Mouse (Mus musculus): Measurements from ENCODE around the gene Os9. TPM values are rescaled to one million over a fixed set of nuclear protein-coding genes. Genes with fewer than 3 reads are reported as not detected.

Os9 gene
- total and polyA plus RNA-seq, 2 experiments from 2014 or later, result 119 to 122 TPM

DNA sequence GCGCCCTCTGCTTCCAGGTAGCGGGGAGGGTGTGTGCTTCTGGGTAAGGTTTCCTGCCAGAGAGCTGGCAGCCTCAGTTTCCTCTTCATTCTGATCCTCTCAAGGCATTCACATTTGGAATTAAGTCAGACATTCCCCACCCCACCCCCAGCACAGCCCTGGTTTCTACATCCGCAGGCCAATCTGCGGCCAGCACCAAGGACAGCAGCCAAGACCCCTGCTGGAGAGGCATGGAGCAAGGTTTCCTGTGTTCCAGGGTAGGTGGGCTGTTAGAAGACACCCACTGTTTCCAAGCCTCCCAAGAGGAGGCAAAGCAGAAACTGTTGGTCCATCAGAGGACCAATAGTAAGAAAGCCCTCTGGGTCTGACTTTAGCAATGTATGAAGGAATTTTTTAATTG is 66.3 kb downstream of the Os9 start:
- DNase-seq, result no peak
- 0 out of 2 replicates have a peak, but pooled peaks cover 7% of the 10 kb centered on the region for H3K4me1 ChIP-seq (ENCODE audit: insufficient read depth)
- WGBS, result 75% methylated on average over 4 of the region's 4 CpGs
- peaks cover 13% of the 10 kb centered on the region for H3K27me3 ChIP-seq (ENCODE audit: insufficient read depth, low read length)
- H3K9me3 ChIP-seq (ENCODE audit: low read length), result no peaks in the 10 kb centered on the region
- ATAC-seq, result no peak
- no peak overlapping the region for H3K4me3 ChIP-seq (ENCODE audit: low read depth, low read length)
- H3K27ac ChIP-seq (ENCODE audit: low read depth, low read length), result no peak overlapping the region
- peaks cover 46% of the 10 kb centered on the region for H3K36me3 ChIP-seq (ENCODE audit: insufficient read depth)
- TF ChIP-seq CTCF (IDR thresholded peaks at IDR 0.05; ENCODE audit: low read depth), result no peak
- no peak overlapping the region for H3K9ac ChIP-seq
- no peak overlapping the region for H3K4me2 ChIP-seq (ENCODE audit: low read depth)

DNA sequence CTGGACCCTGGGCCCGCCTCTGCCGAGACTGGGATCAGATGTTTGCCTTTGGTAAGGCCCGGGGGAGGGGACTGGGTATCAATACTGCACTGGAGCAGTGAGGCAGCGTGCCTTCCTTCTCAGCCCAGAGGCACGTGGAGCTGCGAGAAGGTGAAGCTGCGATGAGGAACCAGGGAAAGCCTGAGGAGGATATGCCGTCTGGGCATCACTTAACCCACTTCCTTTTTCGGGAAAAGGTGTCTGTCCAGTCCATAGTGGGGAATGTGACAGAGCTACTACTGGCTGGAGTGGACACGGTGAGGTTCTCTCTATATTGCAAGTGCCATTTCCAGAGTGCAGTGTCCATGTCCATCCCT is 70.8 kb downstream of the Os9 start:
- H3K4me1 ChIP-seq (ENCODE audit: insufficient read depth), result no peaks in the 10 kb centered on the region
- peaks cover 32% of the 10 kb centered on the region for H3K27me3 ChIP-seq (ENCODE audit: insufficient read depth, low read length)
- H3K9ac ChIP-seq, result no peak overlapping the region
- WGBS, result 17% methylated on average over 10 of the region's 10 CpGs
- TF ChIP-seq CTCF (IDR thresholded peaks at IDR 0.05; ENCODE audit: low read depth), result no peak
- no peak overlapping the region for H3K4me2 ChIP-seq (ENCODE audit: low read depth)
- no peak overlapping the region for H3K4me3 ChIP-seq (ENCODE audit: low read depth, low read length)
- H3K9me3 ChIP-seq (ENCODE audit: low read length), result no peaks in the 10 kb centered on the region
- DNase-seq (no peak), ATAC-seq (no peak)
- H3K36me3 ChIP-seq (ENCODE audit: insufficient read depth), result peaks cover 18% of the 10 kb centered on the region
- no peak overlapping the region for H3K27ac ChIP-seq (ENCODE audit: low read depth, low read length)

DNA sequence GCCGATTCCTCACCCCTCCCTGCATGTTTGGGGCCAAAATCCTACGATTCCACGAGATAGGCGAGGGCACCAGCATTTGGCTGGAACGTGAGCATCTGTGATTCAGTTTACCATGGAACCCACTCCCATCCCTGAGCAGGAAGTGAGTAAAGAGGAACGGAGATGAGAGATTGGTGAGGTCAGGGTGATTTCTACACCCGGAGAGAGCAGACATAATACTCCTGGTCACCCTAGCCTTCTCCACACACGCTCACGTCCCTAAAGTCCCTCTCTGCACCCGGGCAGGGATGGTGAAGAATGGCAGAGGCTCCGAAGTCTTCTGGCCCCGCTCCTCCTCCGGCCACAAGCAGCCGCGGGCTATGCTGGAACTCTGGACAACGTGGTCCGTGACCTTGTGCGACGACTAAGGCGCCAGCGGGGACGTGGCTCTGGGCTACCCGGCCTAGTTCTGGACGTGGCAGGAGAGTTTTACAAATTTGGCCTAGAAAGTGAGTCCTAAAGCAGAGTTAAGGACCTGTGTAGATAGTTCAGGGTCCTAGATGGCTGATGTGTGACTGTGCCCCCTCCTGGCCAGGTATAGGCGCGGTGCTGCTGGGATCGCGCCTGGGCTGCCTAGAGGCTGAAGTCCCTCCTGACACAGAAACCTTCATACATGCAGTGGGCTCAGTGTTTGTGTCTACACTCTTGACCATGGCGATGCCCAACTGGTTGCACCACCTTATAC is 71.4 kb downstream of the Os9 start:
- Histone ChIP-seq H3K36me3 (ENCODE audit: insufficient read depth) (peaks cover 15% of the 10 kb centered on the region; the same call in 1 of the 2 replicates), H3K27ac (ENCODE audit: low read depth, low read length) (no peak overlapping the region), H3K4me2 (ENCODE audit: low read depth) (no peak overlapping the region), H3K9me3 (ENCODE audit: low read length) (no peaks in the 10 kb centered on the region), H3K27me3 (ENCODE audit: insufficient read depth, low read length) (peaks cover 32% of the 10 kb centered on the region), H3K4me3 (ENCODE audit: low read depth, low read length) (no peak overlapping the region), H3K4me1 (ENCODE audit: insufficient read depth) (no peaks in the 10 kb centered on the region), H3K9ac (no peak overlapping the region)
- peak; percentile 12; the same call in 1 of the 2 replicates for TF ChIP-seq CTCF (IDR thresholded peaks at IDR 0.05; ENCODE audit: low read depth)
- no peak for ATAC-seq
- no peak for DNase-seq
- 3% methylated on average over 29 of the region's 29 CpGs for WGBS

DNA sequence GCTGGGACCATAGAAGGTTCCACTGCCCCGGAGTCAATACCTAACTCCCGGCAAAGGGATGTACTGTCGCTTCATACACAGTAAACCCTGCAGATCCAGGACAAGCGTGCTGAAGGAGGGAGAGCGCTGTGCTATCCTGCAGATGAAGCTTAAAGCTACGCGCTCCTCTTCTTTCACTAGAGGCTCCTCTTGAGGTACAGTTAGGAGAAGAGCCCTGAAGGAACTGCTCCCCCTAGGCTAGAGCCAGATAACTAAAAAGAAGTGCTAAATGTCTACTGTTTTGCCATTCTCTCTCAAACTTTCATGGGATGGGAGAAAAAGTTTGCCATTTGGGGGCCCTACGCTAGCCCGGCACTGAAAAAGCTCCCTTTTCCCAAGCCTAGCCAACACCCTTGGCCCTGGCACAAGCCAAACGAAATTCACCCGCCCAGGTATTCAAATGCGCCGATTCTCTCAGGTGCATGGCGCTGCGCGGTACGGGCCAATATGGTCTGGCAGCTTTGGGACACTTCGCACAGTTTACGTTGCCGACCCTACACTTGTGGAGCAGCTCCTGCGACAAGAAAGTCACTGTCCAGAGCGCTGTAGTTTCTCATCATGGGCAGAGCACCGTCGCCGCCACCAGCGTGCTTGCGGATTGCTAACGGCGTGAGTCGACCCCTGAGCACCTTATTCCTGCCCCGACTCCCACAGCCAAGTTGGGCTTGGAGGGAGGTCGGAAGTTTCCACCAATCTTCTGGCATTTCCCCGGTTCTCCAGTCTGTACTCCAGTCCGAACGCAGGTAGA is 72.1 kb downstream of the Os9 start:
- WGBS, result 5% methylated on average over 35 of the region's 35 CpGs
- H3K4me1 ChIP-seq (ENCODE audit: insufficient read depth), result no peaks in the 10 kb centered on the region
- H3K27me3 ChIP-seq (ENCODE audit: insufficient read depth, low read length), result peaks cover 32% of the 10 kb centered on the region
- no peak overlapping the region for H3K4me3 ChIP-seq (ENCODE audit: low read depth, low read length)
- H3K4me2 ChIP-seq (ENCODE audit: low read depth), result no peak overlapping the region
- DNase-seq (no peak), ATAC-seq (peak; percentile 34; the same call in 1 of the 2 replicates)
- H3K27ac ChIP-seq (ENCODE audit: low read depth, low read length), result no peak overlapping the region
- peaks cover 8% of the 10 kb centered on the region; the same call in 1 of the 2 replicates for H3K36me3 ChIP-seq (ENCODE audit: insufficient read depth)
- TF ChIP-seq CTCF (IDR thresholded peaks at IDR 0.05; ENCODE audit: low read depth), result peak; percentile 24; the same call in 1 of the 2 replicates
- H3K9ac ChIP-seq, result no peak overlapping the region
- H3K9me3 ChIP-seq (ENCODE audit: low read length), result no peaks in the 10 kb centered on the region

DNA sequence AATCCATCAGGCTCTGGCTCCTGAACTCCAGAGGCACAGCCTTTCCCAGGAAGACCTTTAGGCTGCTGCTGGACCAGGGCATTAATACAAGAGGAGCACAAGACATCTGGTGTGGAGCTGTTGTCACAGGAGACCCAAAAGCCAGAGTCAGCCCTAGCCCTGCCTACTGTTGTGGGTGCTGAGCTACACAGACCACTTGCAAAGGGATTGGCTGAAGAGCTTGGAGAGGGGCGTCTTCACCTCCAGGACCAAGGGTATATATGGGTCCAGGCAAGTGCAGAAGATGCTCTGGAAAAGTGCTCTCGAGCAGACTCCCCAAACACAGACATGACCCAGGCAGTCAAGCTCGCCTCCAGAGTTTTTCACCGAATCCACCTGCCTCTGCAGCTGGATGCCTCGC is 73.0 kb downstream of the Os9 start, which contains the start of gene Cyp27b1:
TSS of gene Cyp27b1 (plus strand) at position 297 of the 400 bp plus-strand sequence.
- peaks cover 32% of the 10 kb centered on the region for H3K27me3 ChIP-seq (ENCODE audit: insufficient read depth, low read length)
- no peaks in the 10 kb centered on the region for H3K9me3 ChIP-seq (ENCODE audit: low read length)
- H3K4me2 ChIP-seq (ENCODE audit: low read depth), result no peak within 1 kb of the TSS
- 27% methylated on average over 5 of the region's 5 CpGs for WGBS
- DNase-seq, result no peak
- no peak within 1 kb of the TSS for H3K4me3 ChIP-seq (ENCODE audit: low read depth, low read length)
- H3K9ac ChIP-seq, result no peak within 1 kb of the TSS
- H3K27ac ChIP-seq (ENCODE audit: low read depth, low read length), result no peak within 1 kb of the TSS
- no peak for TF ChIP-seq CTCF (IDR thresholded peaks at IDR 0.05; ENCODE audit: low read depth)
- H3K36me3 ChIP-seq (ENCODE audit: insufficient read depth), result peaks cover 4% of the 10 kb centered on the region; the same call in 1 of the 2 replicates
- no peak for ATAC-seq
- no peaks in the 10 kb centered on the region for H3K4me1 ChIP-seq (ENCODE audit: insufficient read depth)

Other genes with a start within 250 kb of the Os9 start
- 11.8 and 13.7 TPM in 2 replicates for gene Atp23, start 219.8 kb downstream of the Os9 start, total RNA-seq (2014; rRNA removed)
- 14.6 and 16.7 TPM in 2 replicates for gene Atp23, start 219.8 kb downstream of the Os9 start, polyA plus RNA-seq (2015; fragmentation: Nextera tagmentation; extraction: Ambion mirVana)
- 45.9 and 56.0 TPM in 2 replicates for gene Ctdsp2, start 142.4 kb downstream of the Os9 start, total RNA-seq (2014; rRNA removed)
- gene Ctdsp2, start 142.4 kb downstream of the Os9 start, polyA plus RNA-seq (2015; fragmentation: Nextera tagmentation; extraction: Ambion mirVana), result 12.8 and 14.4 TPM in 2 replicates
- gene Avil, start 120.4 kb downstream of the Os9 start, total RNA-seq (2014; rRNA removed), result 0.08 and 0.67 TPM in 2 replicates
- gene Avil, start 120.4 kb downstream of the Os9 start, polyA plus RNA-seq (2015; fragmentation: Nextera tagmentation; extraction: Ambion mirVana), result 0.18 and 0.24 TPM in 2 replicates
- 39.2 and 55.6 TPM in 2 replicates for gene Tsfm, start 90.3 kb downstream of the Os9 start, total RNA-seq (2014; rRNA removed)
- 45.8 and 52.1 TPM in 2 replicates for gene Tsfm, start 90.3 kb downstream of the Os9 start, polyA plus RNA-seq (2015; fragmentation: Nextera tagmentation; extraction: Ambion mirVana)
- 9.2 and 10.9 TPM in 2 replicates for gene Mettl1, start 79.7 kb downstream of the Os9 start, total RNA-seq (2014; rRNA removed)
- gene Mettl1, start 79.7 kb downstream of the Os9 start, polyA plus RNA-seq (2015; fragmentation: Nextera tagmentation; extraction: Ambion mirVana), result 16.1 and 21.0 TPM in 2 replicates
- gene Eef1akmt3, start 79.6 kb downstream of the Os9 start, total RNA-seq (2014; rRNA removed), result 0.14 TPM in 1 of 2 replicates, not detected in the other
- 0.08 and 0.15 TPM in 2 replicates for gene Eef1akmt3, start 79.6 kb downstream of the Os9 start, polyA plus RNA-seq (2015; fragmentation: Nextera tagmentation; extraction: Ambion mirVana)
- gene Cyp27b1, start 72.9 kb downstream of the Os9 start, total RNA-seq (2014; rRNA removed), result 0.08 and 0.33 TPM in 2 replicates
- gene Cyp27b1, start 72.9 kb downstream of the Os9 start, polyA plus RNA-seq (2015; fragmentation: Nextera tagmentation; extraction: Ambion mirVana), result 0.11 TPM in 2 replicates
- 70.7 and 75.8 TPM in 2 replicates for gene March9, start 60.9 kb downstream of the Os9 start, total RNA-seq (2014; rRNA removed)
- gene March9, start 60.9 kb downstream of the Os9 start, polyA plus RNA-seq (2015; fragmentation: Nextera tagmentation; extraction: Ambion mirVana), result 7.9 and 8.1 TPM in 2 replicates
- 432 and 445 TPM in 2 replicates for gene Cdk4, start 57.6 kb downstream of the Os9 start, total RNA-seq (2014; rRNA removed)
- 656 and 790 TPM in 2 replicates for gene Cdk4, start 57.6 kb downstream of the Os9 start, polyA plus RNA-seq (2015; fragmentation: Nextera tagmentation; extraction: Ambion mirVana)
- gene Tspan31, start 50.9 kb downstream of the Os9 start, total RNA-seq (2014; rRNA removed), result 105 and 201 TPM in 2 replicates
- 83.9 and 98.1 TPM in 2 replicates for gene Tspan31, start 50.9 kb downstream of the Os9 start, polyA plus RNA-seq (2015; fragmentation: Nextera tagmentation; extraction: Ambion mirVana)
- 220 and 258 TPM in 2 replicates for gene Agap2, start 45.8 kb downstream of the Os9 start, total RNA-seq (2014; rRNA removed)
- 3.5 and 4.6 TPM in 2 replicates for gene Agap2, start 45.8 kb downstream of the Os9 start, polyA plus RNA-seq (2015; fragmentation: Nextera tagmentation; extraction: Ambion mirVana)
- gene B4galnt1, start 44.1 kb upstream of the Os9 start, total RNA-seq (2014; rRNA removed), result 87.9 and 94.4 TPM in 2 replicates
- gene B4galnt1, start 44.1 kb upstream of the Os9 start, polyA plus RNA-seq (2015; fragmentation: Nextera tagmentation; extraction: Ambion mirVana), result 87.3 and 87.8 TPM in 2 replicates
- gene Slc26a10, start 59.5 kb upstream of the Os9 start, total RNA-seq (2014; rRNA removed), result 0.10 TPM in 1 of 2 replicates, not detected in the other
- 0.80 and 1.1 TPM in 2 replicates for gene Slc26a10, start 59.5 kb upstream of the Os9 start, polyA plus RNA-seq (2015; fragmentation: Nextera tagmentation; extraction: Ambion mirVana)
- gene Arhgef25, start 69.0 kb upstream of the Os9 start, total RNA-seq (2014; rRNA removed), result 45.4 and 61.3 TPM in 2 replicates
- gene Arhgef25, start 69.0 kb upstream of the Os9 start, polyA plus RNA-seq (2015; fragmentation: Nextera tagmentation; extraction: Ambion mirVana), result 14.8 and 16.9 TPM in 2 replicates
- gene Dtx3, start 74.6 kb upstream of the Os9 start, total RNA-seq (2014; rRNA removed), result 198 and 245 TPM in 2 replicates
- 175 and 178 TPM in 2 replicates for gene Dtx3, start 74.6 kb upstream of the Os9 start, polyA plus RNA-seq (2015; fragmentation: Nextera tagmentation; extraction: Ambion mirVana)
- gene Pip4k2c, start 90.5 kb upstream of the Os9 start, total RNA-seq (2014; rRNA removed), result 21.5 and 23.3 TPM in 2 replicates
- 17.8 and 20.1 TPM in 2 replicates for gene Pip4k2c, start 90.5 kb upstream of the Os9 start, polyA plus RNA-seq (2015; fragmentation: Nextera tagmentation; extraction: Ambion mirVana)
- 210 and 223 TPM in 2 replicates for gene Kif5a, start 142.2 kb upstream of the Os9 start, total RNA-seq (2014; rRNA removed)
- gene Kif5a, start 142.2 kb upstream of the Os9 start, polyA plus RNA-seq (2015; fragmentation: Nextera tagmentation; extraction: Ambion mirVana), result 62.0 and 84.0 TPM in 2 replicates
- gene Dctn2, start 145.2 kb upstream of the Os9 start, total RNA-seq (2014; rRNA removed), result 272 and 300 TPM in 2 replicates
- gene Dctn2, start 145.2 kb upstream of the Os9 start, polyA plus RNA-seq (2015; fragmentation: Nextera tagmentation; extraction: Ambion mirVana), result 332 and 343 TPM in 2 replicates
- gene Mbd6, start 167.9 kb upstream of the Os9 start, total RNA-seq (2014; rRNA removed), result 5.9 and 9.4 TPM in 2 replicates
- gene Mbd6, start 167.9 kb upstream of the Os9 start, polyA plus RNA-seq (2015; fragmentation: Nextera tagmentation; extraction: Ambion mirVana), result 4.1 and 4.8 TPM in 2 replicates
- 86.4 and 94.4 TPM in 2 replicates for gene Mars, start 190.7 kb upstream of the Os9 start, total RNA-seq (2014; rRNA removed)
- gene Mars, start 190.7 kb upstream of the Os9 start, polyA plus RNA-seq (2015; fragmentation: Nextera tagmentation; extraction: Ambion mirVana), result 95.9 and 98.6 TPM in 2 replicates
- 0.52 and 0.69 TPM in 2 replicates for gene Arhgap9, start 200.8 kb upstream of the Os9 start, total RNA-seq (2014; rRNA removed)
- 0.81 and 0.99 TPM in 2 replicates for gene Arhgap9, start 200.8 kb upstream of the Os9 start, polyA plus RNA-seq (2015; fragmentation: Nextera tagmentation; extraction: Ambion mirVana)
- gene Gli1, start 220.8 kb upstream of the Os9 start, total RNA-seq (2014; rRNA removed), result 2.5 and 5.1 TPM in 2 replicates
- gene Gli1, start 220.8 kb upstream of the Os9 start, polyA plus RNA-seq (2015; fragmentation: Nextera tagmentation; extraction: Ambion mirVana), result 0.89 and 1.2 TPM in 2 replicates
- under 0.01 TPM in 1 of 2 replicates, not detected in the other for gene Inhbe, start 233.3 kb upstream of the Os9 start, total RNA-seq (2014; rRNA removed)
- not detected in 2 replicates for gene Inhbe, start 233.3 kb upstream of the Os9 start, polyA plus RNA-seq (2015; fragmentation: Nextera tagmentation; extraction: Ambion mirVana)
- gene Inhbc, start 249.3 kb upstream of the Os9 start, total RNA-seq (2014; rRNA removed), result not detected in 2 replicates
- gene Inhbc, start 249.3 kb upstream of the Os9 start, polyA plus RNA-seq (2015; fragmentation: Nextera tagmentation; extraction: Ambion mirVana), result not detected in 2 replicates